Mouse (Mus musculus): ENCODE results near the gene Olfr212.
A peak's percentile ranks its signal among the peaks of the same experiment; 100 is the strongest.
"Not testable (repeated sequence)": the region's sequence is repeated elsewhere in the genome, so short reads cannot be mapped to it uniquely, and the experiment has no call there.

The Olfr212 gene

DNA sequence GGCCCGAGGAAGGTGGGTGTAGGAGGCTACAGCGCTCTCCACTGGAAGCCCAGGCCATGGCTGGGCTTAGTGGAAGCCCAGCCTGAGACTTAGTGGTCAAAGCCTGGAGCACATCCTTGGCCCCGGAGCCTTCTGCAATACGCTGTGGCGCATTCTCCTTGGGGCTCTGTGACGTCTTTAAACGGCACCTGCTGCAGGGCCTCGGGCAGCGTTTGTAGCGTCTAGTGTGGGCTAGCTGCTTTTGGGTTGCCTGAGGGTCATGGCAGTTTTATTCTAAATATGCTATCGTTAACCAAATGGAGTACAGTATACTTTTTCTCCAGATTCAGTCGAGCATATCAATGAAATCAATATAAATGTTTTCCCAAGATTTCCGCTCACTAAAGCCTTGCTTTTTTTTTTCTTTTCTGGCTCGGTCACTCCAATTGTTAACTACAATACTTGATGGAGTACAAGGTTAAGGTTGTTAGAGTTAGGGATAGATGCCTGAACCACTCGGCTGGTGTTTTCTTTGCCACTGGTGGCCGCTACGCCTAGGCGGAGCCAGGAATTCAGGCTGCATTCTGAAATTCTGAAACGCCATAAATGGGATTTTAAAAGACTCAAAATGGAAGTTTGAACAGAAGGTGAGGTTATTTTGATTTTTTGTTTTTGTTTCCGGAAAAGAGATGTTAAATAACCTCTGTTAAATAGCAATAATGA, at the start of gene Olfr212:
Olfr212 (plus strand) TSS at position 215 of the 702 bp plus-strand sequence.
- DNase-seq (ENCODE audit: low read depth, low spot score), result not testable (repeated sequence)

GRCm38 (mm10) chr6:116458728-116459127, 47.6 kb upstream of the Olfr212 start:
- DNase-seq (ENCODE audit: low read depth, low spot score), result no peak

- DNase-seq (ENCODE audit: low read depth, low spot score), result no peak
These were observed 47.1 kb upstream of the Olfr212 start for GRCm38 (mm10) chr6:116459232-116459631.

GRCm38 (mm10) chr6:116460544-116461283, 45.6 kb upstream of the Olfr212 start, which contains the start of gene Alox5:
Alox5 (minus strand) TSS chr6:116461178.
- peak; percentile 11 for DNase-seq (ENCODE audit: low read depth, low spot score)

- no peak for DNase-seq (ENCODE audit: low read depth, low spot score)
These were observed 38.2 kb upstream of the Olfr212 start for GRCm38 (mm10) chr6:116468081-116468480.

GRCm38 (mm10) chr6:116485081-116485480, 21.2 kb upstream of the Olfr212 start:
- no peak for DNase-seq (ENCODE audit: low read depth, low spot score)

GRCm38 (mm10) chr6:116486833-116487232, 19.5 kb upstream of the Olfr212 start:
- DNase-seq (ENCODE audit: low read depth, low spot score), result no peak

- no peak for DNase-seq (ENCODE audit: low read depth, low spot score)
These were observed 17.5 kb upstream of the Olfr212 start, which contains the start of gene Olfr211 for GRCm38 (mm10) chr6:116488791-116489190. Olfr211 (plus strand) TSS chr6:116489091.

DNA sequence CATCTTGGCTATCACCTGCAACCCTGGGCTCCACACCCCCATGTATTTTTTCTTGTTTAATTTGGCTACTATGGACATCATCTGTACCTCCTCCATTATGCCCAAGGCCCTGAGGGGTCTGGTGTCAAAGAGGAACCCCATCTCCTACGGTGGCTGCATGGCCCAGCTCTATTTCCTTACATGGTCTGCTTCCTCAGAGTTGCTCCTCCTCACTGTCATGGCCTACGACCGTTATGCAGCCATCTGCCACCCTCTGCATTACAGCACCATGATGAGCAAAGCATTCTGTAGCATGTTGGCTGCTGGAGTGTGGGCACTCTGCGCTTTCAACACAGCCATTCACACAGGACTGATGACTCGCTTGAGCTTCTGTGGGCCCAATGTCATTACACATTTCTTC, 12.6 kb upstream of the Olfr212 start:
- no peak for DNase-seq (ENCODE audit: low read depth, low spot score)

DNA sequence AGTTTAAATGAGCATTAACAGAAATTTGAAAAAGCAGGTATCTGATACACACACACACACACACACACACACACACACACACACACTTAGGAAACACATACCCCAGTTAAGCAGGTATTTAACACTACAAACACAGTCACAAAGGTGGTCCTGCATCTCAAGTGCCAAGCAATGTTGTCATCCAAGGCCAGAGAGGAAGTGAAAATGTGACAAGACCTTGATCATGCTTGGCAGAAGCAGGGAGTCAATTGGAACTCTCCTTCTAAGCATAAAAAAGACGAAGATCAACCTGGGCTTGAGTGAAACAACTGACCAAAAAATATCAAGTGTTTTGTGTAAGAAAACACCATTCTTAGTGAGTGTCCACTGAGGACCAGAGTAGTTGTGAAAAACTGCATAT, 10.4 kb upstream of the Olfr212 start:
- no peak for DNase-seq (ENCODE audit: low read depth, low spot score)

DNA sequence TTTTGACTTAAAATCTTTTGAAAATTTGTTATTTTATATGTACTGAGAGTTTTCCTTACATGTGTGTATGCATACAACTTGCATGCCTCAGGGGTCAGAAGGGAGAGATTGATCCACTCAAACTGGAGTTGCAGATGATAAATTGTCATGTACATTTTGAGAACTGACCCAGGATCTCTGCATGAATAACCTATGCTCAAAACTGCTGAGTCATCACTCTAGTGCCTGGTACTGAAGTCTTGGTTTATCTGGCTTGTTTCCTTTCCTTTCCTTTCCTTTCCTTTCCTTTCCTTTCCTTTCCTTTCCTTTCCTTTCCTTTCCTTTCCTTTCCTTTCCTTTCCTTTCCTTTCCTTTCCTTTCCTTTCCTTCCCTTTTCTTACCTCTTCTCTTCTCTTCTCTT, 8.5 kb downstream of the Olfr212 start:
- no peak for DNase-seq (ENCODE audit: low read depth, low spot score)

DNA sequence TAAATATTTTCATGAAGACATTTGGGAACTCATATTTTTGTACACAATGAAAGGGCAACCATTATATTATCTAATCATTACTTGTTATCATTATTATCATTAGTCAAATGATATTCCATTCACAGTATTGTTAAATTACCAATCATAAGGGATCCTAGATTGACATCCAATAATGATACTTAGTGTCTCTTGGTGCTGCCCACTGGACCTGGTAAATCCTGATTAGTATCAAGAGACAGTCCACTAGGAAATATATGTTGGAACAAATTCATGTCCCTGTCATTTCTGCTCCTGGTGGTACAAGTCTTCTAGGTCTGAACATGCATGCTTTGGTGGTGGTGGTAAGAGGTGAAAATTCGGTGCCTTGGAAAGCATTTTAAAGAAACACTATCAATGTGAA, 31.8 kb downstream of the Olfr212 start, which contains the start of gene Olfr213:
Olfr213 (plus strand) TSS at position 301 of the 400 bp plus-strand sequence.
- no peak for DNase-seq (ENCODE audit: low read depth, low spot score)

DNA sequence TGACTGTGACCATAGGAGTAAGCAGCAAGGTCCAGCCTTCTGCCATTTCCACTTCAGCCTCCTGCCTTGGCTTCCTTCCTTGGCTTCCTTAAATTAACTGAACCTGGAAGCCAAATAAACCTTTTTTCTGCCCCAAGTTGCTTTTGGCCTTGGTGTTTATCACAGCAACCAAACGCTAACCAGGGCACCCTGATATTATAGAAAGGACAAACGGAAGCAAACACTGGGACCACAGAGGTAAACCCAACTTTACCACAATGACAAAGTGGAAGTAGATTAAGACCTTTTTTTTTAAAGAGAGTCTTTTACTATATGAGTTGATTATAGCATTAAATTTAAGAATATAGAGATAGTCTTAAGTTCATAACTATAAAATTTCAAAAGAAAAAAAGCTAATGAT, 36.2 kb downstream of the Olfr212 start:
- no peak for DNase-seq (ENCODE audit: low read depth, low spot score)

DNA sequence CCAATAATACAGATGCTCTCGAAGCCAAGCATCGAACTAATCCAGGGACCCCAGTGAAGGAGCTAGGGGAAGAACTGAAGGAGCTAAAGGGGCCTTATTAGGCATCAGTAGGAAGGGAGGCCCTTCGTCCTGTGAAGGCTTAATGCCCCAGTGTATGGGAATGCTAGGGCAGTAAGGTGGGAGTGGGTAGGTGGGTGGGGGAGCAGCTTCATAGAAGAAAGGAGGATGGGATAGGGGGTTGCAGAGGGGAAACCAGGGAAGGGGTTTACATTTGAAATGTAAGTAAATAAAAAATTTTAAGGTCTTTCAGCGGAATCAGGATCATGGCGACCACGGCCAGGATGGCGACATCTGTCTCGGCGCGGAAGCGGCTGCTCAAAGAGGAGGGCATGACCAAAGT, 44.5 kb downstream of the Olfr212 start, which contains the start of gene Gm5580:
Gm5580 (plus strand) TSS at position 301 of the 400 bp plus-strand sequence.
- DNase-seq (ENCODE audit: low read depth, low spot score), result not testable (repeated sequence)

GRCm38 (mm10) chr6:116553935-116554334, 47.6 kb downstream of the Olfr212 start, which contains the start of gene Olfr214:
Olfr214 (plus strand) TSS chr6:116554235.
- DNase-seq (ENCODE audit: low read depth, low spot score), result no peak

- no peak for DNase-seq (ENCODE audit: low read depth, low spot score)
These were observed 48.6 kb downstream of the Olfr212 start for GRCm38 (mm10) chr6:116554952-116555351.
